Mouse (Mus musculus): ENCODE measurements around the gene Sema5b. TPM values are rescaled to one million over a fixed set of nuclear protein-coding genes. Genes with fewer than 3 reads are reported as not detected.

The Sema5b gene
- polyA plus RNA-seq (2015; fragmentation: Nextera tagmentation; extraction: Ambion mirVana), result 26.2 and 29.3 TPM in 2 replicates

DNA sequence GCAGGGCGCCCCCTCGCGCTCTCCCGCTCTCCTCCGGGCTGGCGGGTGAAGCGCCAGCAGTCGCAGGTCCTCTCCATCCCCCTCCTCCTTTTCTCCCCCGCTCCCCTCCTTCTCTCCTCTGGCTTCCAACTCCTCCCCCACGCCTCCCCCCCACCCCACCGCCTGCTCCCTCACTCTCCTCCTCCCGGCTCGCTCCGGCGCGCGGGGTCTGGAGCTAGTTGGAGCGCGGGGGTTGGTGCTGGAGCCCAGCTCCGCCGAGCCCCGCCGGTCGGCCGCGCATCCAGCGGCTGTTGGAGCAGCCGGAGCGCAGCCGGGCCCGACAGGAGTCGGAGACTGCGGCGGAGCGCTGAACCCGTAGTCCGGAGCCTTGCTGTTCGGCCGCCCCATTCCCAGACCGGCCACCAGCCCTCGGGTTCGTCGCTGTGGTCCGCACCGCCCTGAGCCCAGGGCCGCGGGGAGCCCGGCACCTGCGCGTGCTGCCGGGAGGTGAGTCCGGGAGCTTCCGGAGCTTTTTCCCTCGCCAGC, at the start of gene Sema5b:
Gene Sema5b (plus strand): TSS at position 29 of the 525 bp plus-strand sequence.
- WGBS, result under 1% methylated on average over 52 of the region's 54 CpGs
- peaks cover 38% of the 10 kb centered on the region for H3K4me1 ChIP-seq (replicated peaks)
- peaks cover 9% of the 10 kb centered on the region; the same call in 1 of the 2 replicates for H3K27me3 ChIP-seq
- no peaks in the 10 kb centered on the region for H3K36me3 ChIP-seq
- peak within 1 kb of the TSS; percentile 83 for H3K27ac ChIP-seq
- no peaks in the 10 kb centered on the region for H3K9me3 ChIP-seq
- peak within 1 kb of the TSS; percentile 88 for H3K4me2 ChIP-seq
- H3K9ac ChIP-seq, result peak within 1 kb of the TSS; percentile 87
- peak within 1 kb of the TSS; percentile 77 for H3K4me3 ChIP-seq
- peak; percentile 85 for ATAC-seq (ENCODE audit: low FRiP score)

DNA sequence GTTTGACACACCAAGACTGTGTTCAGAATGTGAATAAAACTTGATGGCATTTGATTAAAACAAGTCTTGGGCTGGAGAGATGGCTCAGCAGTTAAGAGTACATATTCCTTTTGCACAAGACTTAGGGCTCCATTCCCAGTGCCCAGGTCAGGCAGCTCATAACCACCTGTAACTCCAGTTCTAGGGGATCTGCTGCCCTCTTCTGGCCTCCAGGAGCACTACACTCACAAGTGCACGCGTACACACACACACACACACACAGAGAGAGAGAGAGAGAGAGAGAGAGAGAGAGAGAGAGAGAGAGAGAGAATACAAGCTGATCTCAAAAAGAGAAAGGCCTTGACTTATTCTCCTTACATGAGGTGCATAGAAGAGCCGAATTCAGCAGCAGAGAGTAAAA, 40.6 kb upstream of the Sema5b start:
- Histone ChIP-seq H3K36me3 (no peaks in the 10 kb centered on the region), H3K4me3 (no peak overlapping the region), H3K27ac (no peak overlapping the region), H3K4me1 (replicated peaks) (no peaks in the 10 kb centered on the region), H3K9ac (no peak overlapping the region), H3K4me2 (no peak overlapping the region), H3K9me3 (no peaks in the 10 kb centered on the region), H3K27me3 (no peaks in the 10 kb centered on the region)
- WGBS, result 89% methylated on average over 3 of the region's 3 CpGs
- no peak for ATAC-seq (ENCODE audit: low FRiP score)

DNA sequence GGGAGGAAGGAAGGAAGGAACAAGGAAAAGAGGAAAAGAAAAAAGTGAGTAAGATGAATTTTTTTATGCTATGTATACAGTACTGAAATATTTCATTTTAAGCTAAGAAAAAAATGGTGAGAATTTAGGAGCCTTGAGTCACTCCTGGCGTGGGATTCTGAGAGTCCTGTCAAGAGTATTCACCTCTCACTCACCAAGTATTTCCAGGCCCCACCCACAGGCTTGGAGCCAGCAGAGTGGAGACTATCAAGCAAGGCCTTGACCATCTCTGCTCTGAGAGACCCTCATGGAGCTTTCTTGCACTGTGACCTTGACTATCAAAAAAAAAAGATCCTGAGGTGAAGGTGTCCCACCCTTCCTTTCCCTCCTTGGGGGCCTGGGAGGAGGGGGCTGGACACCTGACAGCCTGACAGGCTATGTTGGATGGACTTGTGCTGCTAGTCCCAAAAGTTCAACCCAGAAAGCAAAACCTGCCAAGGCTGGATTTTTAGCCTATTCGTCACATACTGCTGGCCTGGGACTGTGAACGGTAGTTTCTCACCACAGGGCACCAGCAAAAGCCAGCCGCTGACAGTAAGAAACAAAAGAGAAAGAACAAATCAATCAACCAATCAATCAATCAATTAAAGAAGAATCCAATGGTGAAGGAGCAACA, 39.7 kb upstream of the Sema5b start:
- ATAC-seq (ENCODE audit: low FRiP score), result no peak
- Histone ChIP-seq H3K9me3 (no peaks in the 10 kb centered on the region), H3K27ac (no peak overlapping the region), H3K36me3 (no peaks in the 10 kb centered on the region), H3K9ac (no peak overlapping the region), H3K27me3 (no peaks in the 10 kb centered on the region), H3K4me3 (no peak overlapping the region), H3K4me2 (no peak overlapping the region), H3K4me1 (replicated peaks) (no peaks in the 10 kb centered on the region)
- 59% methylated on average over 4 of the region's 4 CpGs for WGBS

DNA sequence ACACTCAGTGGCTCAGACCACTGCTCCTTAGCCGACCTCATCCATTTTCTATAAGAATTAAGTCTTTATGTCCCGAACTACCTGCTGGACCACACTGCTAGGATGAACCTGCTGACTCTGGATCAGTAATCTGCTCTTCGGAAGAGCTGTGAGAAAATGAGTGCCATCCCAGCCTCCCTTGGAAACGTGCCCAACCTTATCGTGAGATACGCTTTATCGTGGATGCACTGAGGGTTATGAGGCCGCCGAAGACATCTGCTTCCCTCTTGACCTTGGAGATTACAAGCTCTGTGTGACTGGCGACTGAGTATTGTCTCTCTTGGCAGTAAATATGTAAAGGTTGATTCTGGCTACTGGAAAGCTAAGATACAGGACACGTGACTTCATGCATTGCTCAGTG, 38.5 kb upstream of the Sema5b start:
- WGBS, result 84% methylated on average over 11 of the region's 11 CpGs
- ATAC-seq (ENCODE audit: low FRiP score), result no peak
- H3K4me2 ChIP-seq, result no peak overlapping the region
- H3K9ac ChIP-seq, result no peak overlapping the region
- H3K4me3 ChIP-seq, result no peak overlapping the region
- H3K9me3 ChIP-seq, result no peaks in the 10 kb centered on the region
- no peaks in the 10 kb centered on the region for H3K27me3 ChIP-seq
- no peak overlapping the region for H3K27ac ChIP-seq
- H3K4me1 ChIP-seq (replicated peaks), result no peaks in the 10 kb centered on the region
- H3K36me3 ChIP-seq, result no peaks in the 10 kb centered on the region

DNA sequence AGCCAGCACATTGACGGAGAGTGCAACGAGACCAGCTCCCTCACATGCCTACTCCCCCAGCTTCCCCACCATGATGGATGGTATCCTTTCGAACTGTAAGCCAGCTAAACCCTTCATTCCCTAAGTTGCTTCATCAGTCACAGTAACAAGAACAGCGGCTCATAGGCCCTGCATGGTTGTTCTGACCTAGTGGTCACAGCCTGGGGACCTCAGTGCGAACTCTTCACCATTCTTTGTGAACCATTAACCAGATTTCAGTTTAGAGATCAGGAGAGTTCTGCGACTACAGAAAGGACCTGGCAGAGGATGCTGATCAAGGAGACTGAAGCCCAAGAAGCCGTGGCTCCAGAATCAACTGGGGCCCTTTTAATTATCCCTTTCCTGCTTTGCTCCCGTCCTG, 36.7 kb upstream of the Sema5b start:
- WGBS, result 88% methylated on average over 8 of the region's 8 CpGs
- no peak overlapping the region for H3K4me2 ChIP-seq
- H3K36me3 ChIP-seq, result no peaks in the 10 kb centered on the region
- ATAC-seq (ENCODE audit: low FRiP score), result no peak
- H3K4me1 ChIP-seq (replicated peaks), result peaks cover 3% of the 10 kb centered on the region; the same call in 1 of the 2 replicates
- H3K4me3 ChIP-seq, result no peak overlapping the region
- no peak overlapping the region for H3K27ac ChIP-seq
- H3K9me3 ChIP-seq, result no peaks in the 10 kb centered on the region
- no peaks in the 10 kb centered on the region for H3K27me3 ChIP-seq
- no peak overlapping the region for H3K9ac ChIP-seq

DNA sequence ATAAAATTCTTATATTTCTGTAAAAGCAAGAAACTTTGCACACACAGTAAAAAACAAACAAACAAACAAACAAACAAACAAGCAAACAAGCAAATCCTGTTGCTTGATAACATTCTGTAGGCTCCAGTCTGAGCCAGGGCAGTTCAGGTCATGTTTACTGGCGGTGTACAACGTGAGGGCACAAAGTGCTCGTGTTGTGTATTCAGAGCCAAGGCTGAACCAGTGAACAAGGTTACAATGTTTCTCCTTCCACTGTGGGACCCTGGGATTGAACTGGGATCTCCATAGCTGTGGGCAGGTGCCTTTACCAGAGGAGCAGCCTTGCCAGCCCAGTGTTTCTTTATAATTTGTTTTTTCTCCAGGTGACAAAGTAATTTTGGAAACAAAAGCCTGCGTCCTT, 35.2 kb upstream of the Sema5b start:
- H3K36me3 ChIP-seq, result no peaks in the 10 kb centered on the region
- no peak for ATAC-seq (ENCODE audit: low FRiP score)

DNA sequence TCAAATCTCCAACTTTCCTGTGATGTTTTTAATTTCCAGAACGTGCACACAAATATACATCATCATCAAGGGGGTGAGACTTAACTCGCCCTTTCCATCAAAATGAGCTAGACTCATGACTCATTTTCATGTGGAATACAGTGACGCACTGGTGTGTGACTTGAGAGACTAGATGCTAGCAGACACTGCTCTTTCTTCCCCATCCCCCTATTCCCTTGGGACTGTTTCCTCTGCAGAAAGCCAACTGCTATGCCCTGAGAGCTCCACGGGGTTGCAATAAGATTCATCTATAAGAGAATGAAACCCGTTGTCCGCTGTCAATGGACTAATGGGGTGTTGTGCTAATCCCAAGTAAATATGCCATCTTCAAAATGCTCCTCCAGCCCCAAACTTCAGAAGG, 32.4 kb upstream of the Sema5b start:
- Histone ChIP-seq H3K4me2 (no peak overlapping the region), H3K4me1 (replicated peaks) (peaks cover 9% of the 10 kb centered on the region; the same call in 1 of the 2 replicates), H3K27me3 (no peaks in the 10 kb centered on the region), H3K27ac (no peak overlapping the region), H3K4me3 (no peak overlapping the region), H3K36me3 (no peaks in the 10 kb centered on the region), H3K9me3 (no peaks in the 10 kb centered on the region), H3K9ac (no peak overlapping the region)
- no peak for ATAC-seq (ENCODE audit: low FRiP score)
- whole genome bisulfite sequencing, result 83% methylated on average over 6 of the region's 6 CpGs

More for the DNA sequence above, 35.2 kb upstream of the Sema5b start:
- H3K4me2 ChIP-seq, result no peak overlapping the region
- no peaks in the 10 kb centered on the region for H3K27me3 ChIP-seq
- H3K4me1 ChIP-seq (replicated peaks), result peaks cover 9% of the 10 kb centered on the region; the same call in 1 of the 2 replicates
- 88% methylated on average over 4 of the region's 4 CpGs for WGBS
- no peak overlapping the region for H3K4me3 ChIP-seq
- no peak overlapping the region for H3K27ac ChIP-seq
- no peaks in the 10 kb centered on the region for H3K9me3 ChIP-seq
- H3K9ac ChIP-seq, result no peak overlapping the region

DNA sequence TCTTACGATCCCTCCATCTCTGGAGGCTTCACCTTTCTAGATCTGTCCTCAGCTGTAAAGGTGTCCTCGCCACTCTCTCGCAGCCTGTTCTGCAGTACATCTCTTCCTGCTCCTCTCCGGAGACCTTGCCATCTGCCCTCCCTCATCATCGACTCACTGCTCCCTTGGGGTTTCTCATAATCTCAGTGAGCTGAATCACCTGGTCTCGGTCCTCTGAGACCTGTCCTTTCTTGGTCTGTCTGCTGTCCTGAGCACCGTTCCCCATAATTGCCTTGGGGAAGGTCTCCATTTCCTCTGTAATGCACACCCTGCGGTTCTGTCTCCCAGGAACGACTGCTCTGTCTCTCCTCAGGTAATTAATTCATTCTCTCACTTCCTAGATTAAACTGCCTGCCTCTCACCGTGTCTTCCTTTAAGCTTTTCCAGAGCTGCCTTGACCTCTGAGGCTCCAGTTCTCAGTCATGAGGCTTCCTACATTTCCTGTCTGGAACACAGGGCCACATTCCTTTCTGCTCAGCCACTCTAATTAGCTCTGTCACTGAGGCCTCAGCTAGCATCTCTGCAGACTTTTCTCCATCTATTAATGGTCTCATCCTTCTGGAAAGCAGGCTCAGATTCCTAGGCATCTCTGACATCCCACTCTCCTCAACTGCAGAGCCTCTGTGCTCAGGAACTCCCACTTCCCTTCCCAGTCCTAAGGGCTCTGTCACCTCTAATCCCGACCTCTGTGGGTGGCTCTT, 31.4 kb upstream of the Sema5b start:
- ATAC-seq (ENCODE audit: low FRiP score), result no peak

DNA sequence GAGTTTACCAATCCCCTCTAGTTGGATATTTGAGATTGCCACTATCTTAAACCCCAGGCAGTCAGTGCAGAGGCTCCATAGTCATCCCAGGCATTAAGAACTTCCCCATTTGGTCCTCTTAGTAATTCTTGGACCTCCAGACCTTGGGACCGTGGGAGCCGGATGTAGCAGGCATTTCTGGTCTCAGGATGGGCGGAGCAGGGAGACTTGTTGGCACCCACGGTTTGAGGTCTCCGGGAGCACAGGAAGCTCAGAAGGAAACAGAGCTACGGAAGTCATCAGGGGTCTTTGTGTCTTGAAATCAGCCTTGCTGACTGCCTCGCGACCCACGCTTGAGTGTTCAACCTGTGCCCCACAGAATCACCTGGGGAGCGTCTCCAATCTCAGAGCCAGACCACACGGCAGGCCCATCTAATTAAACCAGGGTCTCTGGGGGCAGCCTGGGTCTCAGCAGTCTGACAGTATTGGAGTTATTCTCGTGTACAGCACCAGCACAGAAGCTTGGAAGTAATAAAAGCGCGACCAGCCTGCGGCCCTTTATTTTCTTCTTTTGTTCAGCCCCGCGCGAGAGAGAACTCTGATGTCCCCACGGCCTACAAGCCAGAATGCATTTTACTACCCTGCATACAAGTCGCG, 24.9 kb upstream of the Sema5b start:
- 0 out of 2 replicates have a peak, but pooled peaks have one; percentile 53 for ATAC-seq (ENCODE audit: low FRiP score)
- Histone ChIP-seq H3K27ac (0 out of 2 replicates have a peak overlapping the region, but pooled peaks have one; percentile 18), H3K36me3 (no peaks in the 10 kb centered on the region), H3K4me2 (no peak overlapping the region), H3K9ac (no peak overlapping the region), H3K27me3 (0 out of 2 replicates have a peak, but pooled peaks cover 3% of the 10 kb centered on the region), H3K4me1 (replicated peaks) (peaks cover 26% of the 10 kb centered on the region), H3K9me3 (no peaks in the 10 kb centered on the region), H3K4me3 (no peak overlapping the region)
- 34% methylated on average over 21 of the region's 21 CpGs for WGBS

More for the DNA sequence above, 31.4 kb upstream of the Sema5b start:
- no peaks in the 10 kb centered on the region for H3K27me3 ChIP-seq
- no peaks in the 10 kb centered on the region for H3K36me3 ChIP-seq
- no peak overlapping the region for H3K4me3 ChIP-seq
- WGBS, result 52% methylated on average over 11 of the region's 11 CpGs
- H3K4me2 ChIP-seq, result no peak overlapping the region
- H3K9ac ChIP-seq, result no peak overlapping the region
- no peak overlapping the region for H3K27ac ChIP-seq
- peaks cover 9% of the 10 kb centered on the region; the same call in 1 of the 2 replicates for H3K4me1 ChIP-seq (replicated peaks)
- H3K9me3 ChIP-seq, result no peaks in the 10 kb centered on the region

DNA sequence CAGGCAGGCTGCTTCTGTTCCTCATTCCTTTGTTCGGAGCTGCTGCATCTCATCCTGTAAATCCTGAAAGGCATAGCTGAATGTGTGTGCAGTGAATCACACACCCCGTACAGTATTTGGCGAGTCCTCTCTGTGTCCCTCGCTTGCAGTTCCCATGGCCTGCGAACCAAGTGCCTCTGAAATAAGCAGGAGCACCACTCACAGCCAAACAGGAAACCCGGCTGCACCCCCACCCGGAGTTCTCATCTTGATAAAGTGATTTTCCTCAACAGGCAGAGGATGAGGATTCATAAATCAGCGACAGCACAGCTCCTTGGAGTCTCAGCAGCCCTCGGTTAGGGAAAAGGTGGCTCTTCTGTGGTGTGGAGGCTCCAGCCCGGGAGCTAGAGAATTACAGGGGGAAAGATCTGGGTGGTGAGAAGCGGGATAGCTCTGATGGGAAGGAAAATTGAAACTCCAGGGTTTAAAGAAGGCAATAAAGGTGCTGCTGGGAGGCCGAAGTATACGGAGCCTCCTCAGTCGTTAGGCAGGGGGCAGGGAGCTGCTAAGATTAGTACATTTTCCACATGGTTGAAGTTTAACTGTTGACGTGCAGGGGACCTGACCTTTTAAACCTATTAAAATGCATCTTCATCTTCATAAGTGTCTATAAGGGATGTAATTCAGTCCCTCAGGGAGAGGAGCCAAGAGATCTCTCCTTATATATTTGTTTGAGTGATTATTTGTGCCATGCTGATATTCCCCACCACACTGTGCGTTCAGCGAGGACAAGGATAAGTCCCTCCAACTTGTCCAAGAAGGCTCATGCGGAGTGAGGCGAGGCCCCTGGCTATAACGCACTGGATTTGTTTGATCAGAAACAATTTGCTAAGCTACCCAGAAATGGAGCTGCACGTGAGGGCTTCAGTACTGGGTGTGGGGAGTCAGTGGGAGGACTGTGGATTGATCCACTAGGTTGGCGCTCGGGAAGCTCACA, 22.7 kb upstream of the Sema5b start:
- H3K27ac ChIP-seq, result peak overlapping the region; percentile 35; the same call in 1 of the 2 replicates
- no peaks in the 10 kb centered on the region for H3K36me3 ChIP-seq
- H3K9me3 ChIP-seq, result no peaks in the 10 kb centered on the region
- no peak overlapping the region for H3K4me3 ChIP-seq
- ATAC-seq (ENCODE audit: low FRiP score), result no peak
- H3K4me2 ChIP-seq, result no peak overlapping the region
- H3K4me1 ChIP-seq (replicated peaks), result peaks cover 26% of the 10 kb centered on the region
- H3K9ac ChIP-seq, result no peak overlapping the region; the same call in 1 of the 2 replicates
- 0 out of 2 replicates have a peak, but pooled peaks cover 3% of the 10 kb centered on the region for H3K27me3 ChIP-seq
- 62% methylated on average over 23 of the region's 23 CpGs for WGBS

DNA sequence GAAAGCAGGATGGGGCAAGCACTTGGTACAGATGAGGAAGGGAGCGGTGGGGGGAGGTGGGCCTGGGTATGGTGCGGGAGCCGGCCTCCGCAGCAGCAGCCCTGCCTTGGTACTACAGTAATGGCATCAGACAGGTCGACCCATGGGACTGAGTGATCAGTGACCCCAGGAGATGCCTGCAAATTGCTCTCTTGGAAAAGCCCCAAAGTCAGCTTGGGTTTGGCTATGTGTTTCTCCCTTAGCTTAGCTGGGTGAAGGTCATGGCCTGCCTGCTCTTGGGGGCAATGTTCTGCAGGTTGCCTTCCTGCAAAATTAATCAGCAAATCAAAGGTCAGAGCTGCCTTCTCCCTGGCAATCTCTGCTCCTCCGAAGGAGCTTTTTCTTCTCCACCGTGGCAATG, 21.7 kb upstream of the Sema5b start:
- Histone ChIP-seq H3K27me3 (0 out of 2 replicates have a peak, but pooled peaks cover 3% of the 10 kb centered on the region), H3K4me2 (no peak overlapping the region), H3K9ac (no peak overlapping the region), H3K4me3 (no peak overlapping the region), H3K27ac (no peak overlapping the region), H3K4me1 (replicated peaks) (peaks cover 27% of the 10 kb centered on the region), H3K36me3 (no peaks in the 10 kb centered on the region), H3K9me3 (no peaks in the 10 kb centered on the region)
- ATAC-seq (ENCODE audit: low FRiP score), result no peak
- 53% methylated on average over 7 of the region's 7 CpGs for WGBS
